30 mouse cellular contexts compared by ENCODE assay signal in the genomic region with DNA sequence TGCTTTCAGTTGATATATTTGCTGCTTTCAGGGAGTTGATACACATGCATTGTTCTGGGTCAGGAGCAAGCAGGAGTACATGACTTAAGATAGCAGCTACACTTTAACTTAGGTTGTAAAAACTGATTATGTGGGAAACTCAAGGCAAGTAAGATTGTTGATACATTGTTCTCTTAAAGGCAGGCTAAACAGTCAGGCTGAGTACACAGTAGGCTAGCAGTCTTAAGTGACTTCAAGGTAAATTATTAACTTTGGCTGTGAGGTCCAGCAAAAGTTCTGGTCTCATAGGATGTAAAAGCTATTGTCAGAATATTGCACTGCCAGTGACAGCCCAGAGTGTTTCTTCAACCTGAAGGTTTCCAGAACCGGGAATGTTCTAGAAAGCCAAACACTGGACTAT. TPM values are rescaled to one million over a fixed set of nuclear protein-coding genes. Genes with fewer than 3 reads are reported as not detected.
A peak's percentile ranks its signal among the peaks of the same experiment; 100 is the strongest.
DNase-seq lines count a peak whose midpoint lies in the region; ATAC-seq and TF ChIP-seq lines count a peak whose summit lies in the region.
"Had no signal": no experiment of that assay in that cellular context is flagged by ENCODE, and none has a peak within 500 bp of the region (broad histone marks: within the 10 kb centered on the region; RNA-seq: fewer than 3 reads in every experiment).

No protein-coding gene starts in this region.

- no peak for TF ChIP-seq POLR2A in liver, adult 2 months (IDR thresholded peaks at IDR 0.05; ENCODE audit: extremely low read depth, insufficient read depth, low read length)

- no peak overlapping the region for H3K9ac ChIP-seq in liver, adult 2 months (ENCODE audit: low read depth, low read length)
- no peak overlapping the region for H3K9ac ChIP-seq in liver, embryonic 11.5 days (ENCODE audit: low read depth, low read length)
- H3K9ac ChIP-seq in stomach, embryonic 16.5 days (ENCODE audit: low read length) = no peak overlapping the region
- H3K9ac ChIP-seq in forebrain, embryonic 13.5 days = no peak overlapping the region
- H3K9ac ChIP-seq: embryonic facial prominence, embryonic 12.5 days; embryonic facial prominence, embryonic 15.5 days; forebrain, embryonic 15.5 days; heart, embryonic 13.5 days; hindbrain, embryonic 12.5 days; hindbrain, embryonic 15.5 days had no signal

- WGBS in liver, adult 2 months = 25% methylated on average over 1 of the region's 1 CpGs
- 70% methylated on average over 1 of the region's 1 CpGs for WGBS in liver, embryonic 11.5 days
- 84% methylated on average over 1 of the region's 1 CpGs for WGBS in limb, embryonic 10.5 days
- 51% methylated on average over 1 of the region's 1 CpGs for WGBS in stomach, embryonic 16.5 days
- WGBS in forebrain, embryonic 13.5 days = 96% methylated on average over 1 of the region's 1 CpGs

- ATAC-seq in liver, embryonic 11.5 days (replicated peaks; ENCODE audit: low FRiP score) = no peak
- ATAC-seq in stomach, embryonic 16.5 days (ENCODE audit: insufficient read depth, low FRiP score) = 0 out of 2 replicates have a peak, but pooled peaks have one; percentile 25
- ATAC-seq in forebrain, embryonic 13.5 days = no peak
- ATAC-seq: CD4-positive, CD25-positive, alpha-beta regulatory T cell, adult 4 months; forebrain, embryonic 15.5 days had no signal

- no peak overlapping the region for H3K27ac ChIP-seq in liver, adult 2 months (replicated peaks; ENCODE audit: insufficient read depth, low read depth, low read length)
- no peak overlapping the region for H3K27ac ChIP-seq in liver, embryonic 11.5 days (ENCODE audit: low read depth, low read length)
- no peak overlapping the region for H3K27ac ChIP-seq in limb, embryonic 10.5 days
- H3K27ac ChIP-seq in stomach, embryonic 16.5 days (ENCODE audit: low read length) = no peak overlapping the region
- no peak overlapping the region for H3K27ac ChIP-seq in forebrain, embryonic 13.5 days
- H3K27ac ChIP-seq: embryonic facial prominence, embryonic 12.5 days; embryonic facial prominence, embryonic 15.5 days; forebrain, embryonic 15.5 days; heart, embryonic 13.5 days; hindbrain, embryonic 12.5 days; hindbrain, embryonic 15.5 days had no signal

- no peak overlapping the region for H3K4me2 ChIP-seq in liver, embryonic 11.5 days
- no peak overlapping the region for H3K4me2 ChIP-seq in stomach, embryonic 16.5 days (ENCODE audit: low read depth, low read length)
- no peak overlapping the region for H3K4me2 ChIP-seq in forebrain, embryonic 13.5 days
- H3K4me2 ChIP-seq: embryonic facial prominence, embryonic 12.5 days; embryonic facial prominence, embryonic 15.5 days; forebrain, embryonic 15.5 days; heart, embryonic 13.5 days; hindbrain, embryonic 12.5 days; hindbrain, embryonic 15.5 days had no signal

- peaks cover 2% of the 10 kb centered on the region; the same call in 1 of the 2 replicates for H3K4me1 ChIP-seq in liver, adult 2 months (ENCODE audit: control insufficient read depth, insufficient read depth, low read length)
- H3K4me1 ChIP-seq in liver, embryonic 11.5 days (replicated peaks; ENCODE audit: control insufficient read depth, insufficient read depth, low read length) = no peaks in the 10 kb centered on the region
- peaks cover 13% of the 10 kb centered on the region; the same call in 1 of the 2 replicates for H3K4me1 ChIP-seq in limb, embryonic 10.5 days
- no peaks in the 10 kb centered on the region for H3K4me1 ChIP-seq in stomach, embryonic 16.5 days (ENCODE audit: control insufficient read depth, insufficient read depth, low read length)
- H3K4me1 ChIP-seq in forebrain, embryonic 13.5 days = no peaks in the 10 kb centered on the region
- H3K4me1 ChIP-seq: embryonic facial prominence, embryonic 12.5 days; embryonic facial prominence, embryonic 15.5 days; forebrain, embryonic 15.5 days; hindbrain, embryonic 12.5 days; hindbrain, embryonic 15.5 days had no signal

- no peaks in the 10 kb centered on the region for H3K79me2 ChIP-seq in liver, adult 2 months (ENCODE audit: control insufficient read depth, insufficient read depth, low read length)

- H3K9me3 ChIP-seq in liver, embryonic 11.5 days (ENCODE audit: control insufficient read depth, low read length) = no peaks in the 10 kb centered on the region
- H3K9me3 ChIP-seq in limb, embryonic 10.5 days (replicated peaks) = no peaks in the 10 kb centered on the region
- no peaks in the 10 kb centered on the region for H3K9me3 ChIP-seq in stomach, embryonic 16.5 days (replicated peaks; ENCODE audit: control insufficient read depth, low read length)
- no peaks in the 10 kb centered on the region for H3K9me3 ChIP-seq in forebrain, embryonic 13.5 days (replicated peaks)
- H3K9me3 ChIP-seq: embryonic facial prominence, embryonic 12.5 days; embryonic facial prominence, embryonic 15.5 days; forebrain, embryonic 15.5 days; heart, embryonic 13.5 days; hindbrain, embryonic 15.5 days had no signal

- DNase-seq in liver, adult 2 months (ENCODE audit: extremely low read depth, low read depth, low spot score) = peak; percentile 60
- DNase-seq in liver, embryonic 11.5 days (ENCODE audit: low spot score) = no peak
- DNase-seq in limb, embryonic 10.5 days (ENCODE audit: low spot score) = peak; percentile 3
- DNase-seq in lung, postnatal 36 days = no peak
- DNase-seq: adrenal gland, adult 2 months; adrenal gland, postnatal 14 days; cerebellum, adult 11 months; cerebellum, adult 2 months; cerebellum, adult 9-11 months; cerebellum, postnatal 25 days; gastrocnemius, postnatal 25 days; heart, adult 18-20 months had no signal

- H3K36me3 ChIP-seq in liver, adult 2 months (ENCODE audit: control insufficient read depth, insufficient read depth, low read length) = no peaks in the 10 kb centered on the region
- H3K36me3 ChIP-seq in liver, embryonic 11.5 days (ENCODE audit: control insufficient read depth, insufficient read depth, low read length) = no peaks in the 10 kb centered on the region
- H3K36me3 ChIP-seq in limb, embryonic 10.5 days = no peaks in the 10 kb centered on the region
- no peaks in the 10 kb centered on the region for H3K36me3 ChIP-seq in stomach, embryonic 16.5 days (ENCODE audit: control insufficient read depth, insufficient read depth, low read length)
- no peaks in the 10 kb centered on the region for H3K36me3 ChIP-seq in forebrain, embryonic 13.5 days (ENCODE audit: poor library complexity, severe bottlenecking)
- H3K36me3 ChIP-seq: embryonic facial prominence, embryonic 12.5 days; embryonic facial prominence, embryonic 15.5 days; forebrain, embryonic 15.5 days; heart, embryonic 13.5 days; hindbrain, embryonic 12.5 days; hindbrain, embryonic 15.5 days had no signal

- no peak overlapping the region for H3K4me3 ChIP-seq in liver, adult 2 months (ENCODE audit: insufficient read depth, low read depth, low read length)
- H3K4me3 ChIP-seq in liver, embryonic 11.5 days (ENCODE audit: low read depth, low read length) = no peak overlapping the region
- no peak overlapping the region for H3K4me3 ChIP-seq in limb, embryonic 10.5 days
- H3K4me3 ChIP-seq in stomach, embryonic 16.5 days (replicated peaks; ENCODE audit: low read length) = no peak overlapping the region
- H3K4me3 ChIP-seq in forebrain, embryonic 13.5 days = no peak overlapping the region
- H3K4me3 ChIP-seq: embryonic facial prominence, embryonic 12.5 days; embryonic facial prominence, embryonic 15.5 days; forebrain, embryonic 15.5 days; heart, embryonic 13.5 days; hindbrain, embryonic 12.5 days; hindbrain, embryonic 15.5 days had no signal

- no peaks in the 10 kb centered on the region for H3K27me3 ChIP-seq in liver, adult 2 months (ENCODE audit: control insufficient read depth, insufficient read depth, low read length)
- H3K27me3 ChIP-seq in liver, embryonic 11.5 days (replicated peaks; ENCODE audit: control insufficient read depth, insufficient read depth, low read length) = no peaks in the 10 kb centered on the region
- H3K27me3 ChIP-seq in limb, embryonic 10.5 days (ENCODE audit: low read depth, poor library complexity, severe bottlenecking) = no peaks in the 10 kb centered on the region
- no peaks in the 10 kb centered on the region for H3K27me3 ChIP-seq in stomach, embryonic 16.5 days (ENCODE audit: control insufficient read depth, insufficient read depth, low read length)
- H3K27me3 ChIP-seq in forebrain, embryonic 13.5 days = no peaks in the 10 kb centered on the region
- H3K27me3 ChIP-seq: embryonic facial prominence, embryonic 12.5 days; embryonic facial prominence, embryonic 15.5 days; forebrain, embryonic 15.5 days; heart, embryonic 13.5 days; hindbrain, embryonic 12.5 days; hindbrain, embryonic 15.5 days had no signal

- TF ChIP-seq CTCF in liver, adult 2 months (IDR thresholded peaks at IDR 0.05; ENCODE audit: low read depth, low read length) = no peak

RNA-seq across cellular contexts. Expression of a gene that starts 25.8 kb away (rescaled TPM):
- 818 and 1,110 TPM in 2 replicates for total RNA-seq in liver, adult 2 months (2014; rRNA removed)
- 406 and 415 TPM in 2 replicates for polyA plus RNA-seq in liver, adult 2 months (2012; rRNA removed)
- polyA plus RNA-seq in liver, embryonic 11.5 days (2014; fragmentation: Nextera tagmentation; extraction: Ambion mirVana) = 0.17 and 0.21 TPM in 2 replicates
- not detected in 2 replicates for polyA plus RNA-seq in limb, embryonic 10.5 days (2016; fragmentation: Nextera tagmentation; extraction: Ambion mirVana)
- polyA plus RNA-seq in stomach, embryonic 16.5 days (2015; fragmentation: Nextera tagmentation; extraction: Ambion mirVana) = not detected in 2 replicates
- polyA plus RNA-seq in forebrain, embryonic 13.5 days (2015; fragmentation: Nextera tagmentation; extraction: Ambion mirVana) = not detected in 2 replicates
- total RNA-seq: common myeloid progenitor, adult 5-6 weeks; gastrocnemius, adult 8-10 months; gastrocnemius, postnatal 25 days; heart, adult 18-20 months; heart, postnatal 25 days; hematopoietic stem cell, adult 5-6 weeks; MEL had no signal
- polyA plus RNA-seq: adrenal gland, adult 2 months; C2C12; CD4-positive, CD25-positive, alpha-beta regulatory T cell, adult 4 months; embryonic facial prominence, embryonic 12.5 days; forebrain, embryonic 11.5 days; forebrain, embryonic 15.5 days; gonadal fat pad, adult 2 months; heart, embryonic 13.5 days; heart, embryonic 16.5 days; hindbrain, embryonic 12.5 days had no signal

RNA-seq across cellular contexts. Expression of a gene that starts 31.8 kb away (rescaled TPM):
- 64.2 and 98.4 TPM in 2 replicates for total RNA-seq in liver, adult 2 months (2014; rRNA removed)
- 94.1 and 134 TPM in 2 replicates for polyA plus RNA-seq in liver, adult 2 months (2012; rRNA removed)
- polyA plus RNA-seq in liver, embryonic 11.5 days (2014; fragmentation: Nextera tagmentation; extraction: Ambion mirVana) = 22.2 and 24.7 TPM in 2 replicates
- 13.9 and 20.0 TPM in 2 replicates for polyA plus RNA-seq in limb, embryonic 10.5 days (2016; fragmentation: Nextera tagmentation; extraction: Ambion mirVana)
- 5.4 and 7.6 TPM in 2 replicates for polyA plus RNA-seq in stomach, embryonic 16.5 days (2015; fragmentation: Nextera tagmentation; extraction: Ambion mirVana)
- 23.5 and 25.2 TPM in 2 replicates for polyA plus RNA-seq in forebrain, embryonic 13.5 days (2015; fragmentation: Nextera tagmentation; extraction: Ambion mirVana)
- total RNA-seq: hematopoietic stem cell, adult 5-6 weeks had no signal

Comparison
In these comparisons a context has a peak if more than half of its experiments do, and no peak if none do; other contexts are left out.
1. DNase-seq: peak in liver, adult 2 months (single experiment) and limb, embryonic 10.5 days (single experiment); none in liver, embryonic 11.5 days (single experiment) and lung, postnatal 36 days (single experiment).
2. RNA of a gene that starts 25.8 kb away (polyA plus RNA-seq): 406 to 415 TPM in liver, adult 2 months; 0.17 to 0.21 TPM in liver, embryonic 11.5 days, not detected in stomach, embryonic 16.5 days, not detected in limb, embryonic 10.5 days and not detected in forebrain, embryonic 13.5 days; every median in the first group is over 100 times any median in the second.